In the genomic region with DNA sequence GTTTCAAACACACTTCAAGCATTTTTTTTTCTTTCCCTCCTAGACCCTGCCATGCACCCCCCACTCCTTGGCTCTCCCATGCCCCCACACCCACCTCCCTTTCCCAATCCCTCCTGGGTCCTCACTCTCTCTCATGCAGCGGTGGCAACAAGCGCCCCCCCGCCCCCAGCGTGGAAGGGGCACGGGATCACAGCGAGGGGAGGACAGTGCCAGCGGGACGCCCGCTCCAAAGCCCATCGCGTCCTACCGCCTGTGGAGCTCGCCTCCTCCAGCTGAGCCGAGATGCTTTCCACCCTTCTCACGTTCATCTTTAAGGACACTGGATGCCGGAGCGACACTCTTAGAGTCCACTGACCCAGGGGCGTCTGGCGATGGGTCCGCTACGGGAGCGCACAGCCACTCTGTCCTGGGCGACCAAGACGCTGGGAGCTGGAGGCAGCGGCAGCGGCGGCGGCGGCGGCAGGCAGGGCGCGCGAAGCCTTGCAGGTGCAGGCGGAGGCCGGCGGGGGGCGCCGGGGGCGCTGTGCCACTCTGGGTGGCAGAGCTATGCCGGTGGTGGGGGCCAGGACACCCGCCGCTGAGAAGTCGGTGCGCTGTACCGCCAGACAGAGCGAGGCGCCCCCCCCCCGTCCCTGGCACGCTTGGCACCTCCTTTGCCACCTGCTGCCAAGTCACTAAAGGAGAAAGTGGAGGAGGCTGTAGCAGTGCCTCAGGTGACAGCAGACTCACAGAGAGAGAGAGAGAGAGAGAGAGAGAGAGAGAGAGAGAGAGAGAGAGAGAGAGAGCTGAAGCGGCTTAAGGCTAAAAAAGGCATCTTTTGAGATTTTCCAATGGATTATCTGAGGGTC, we compare ENCODE assay signal across 9 mouse cellular contexts. TPM values are rescaled to one million over a fixed set of nuclear protein-coding genes. Genes with fewer than 3 reads are reported as not detected.
DNase-seq lines count a peak whose midpoint lies in the region; ATAC-seq lines count a peak whose summit lies in the region.
"Had no signal": no experiment of that assay in that cellular context is flagged by ENCODE, and none has a peak within 500 bp of the region (broad histone marks: within the 10 kb centered on the region; RNA-seq: fewer than 3 reads in every experiment).

A gene (minus strand): TSS at position 514 of the 848 bp plus-strand sequence.

- DNase-seq in heart, adult 8-10 months (ENCODE audit: low spot score): no peak
- DNase-seq in embryo, embryonic 10.5 days (ENCODE audit: low spot score): peak; percentile 56
- DNase-seq in kidney, postnatal 25 days: peak; percentile 13 to 31
- DNase-seq in lung, adult 18-20 months: peak; percentile 28 to 60
- DNase-seq in ovary, postnatal 14 days (ENCODE audit: low spot score): peak; percentile 18
- no peak for DNase-seq in thymus, postnatal 0 days (ENCODE audit: low spot score)

- peak within 1 kb of the TSS; percentile 96 for H3K4me2 ChIP-seq in heart, embryonic 14.5 days (ENCODE audit: low read length)
- peak within 1 kb of the TSS; percentile 92 for H3K4me2 ChIP-seq in heart, embryonic 15.5 days

- no peak within 1 kb of the TSS for H3K27ac ChIP-seq in heart, embryonic 14.5 days (replicated peaks in 1 of 2; ENCODE audit: control insufficient read depth in 1 of 2, insufficient read depth in 1 of 2, low read depth in 2 of 2, low read length in 2 of 2)
- H3K27ac ChIP-seq in heart, embryonic 15.5 days: no peak within 1 kb of the TSS

- peak within 1 kb of the TSS; percentile 57 for H3K9ac ChIP-seq in heart, embryonic 14.5 days (ENCODE audit: low read length)
- peak within 1 kb of the TSS; percentile 36 for H3K9ac ChIP-seq in heart, embryonic 15.5 days

- H3K9me3 ChIP-seq in heart, embryonic 14.5 days (ENCODE audit: control insufficient read depth, low read length): no peaks in the 10 kb centered on the region
- no peaks in the 10 kb centered on the region for H3K9me3 ChIP-seq in heart, embryonic 15.5 days (replicated peaks)

- no peaks in the 10 kb centered on the region for H3K36me3 ChIP-seq in heart, embryonic 14.5 days (ENCODE audit: control insufficient read depth, insufficient read depth, low read length)
- H3K36me3 ChIP-seq in heart, embryonic 15.5 days: no peaks in the 10 kb centered on the region

- H3K27me3 ChIP-seq in heart, embryonic 14.5 days (ENCODE audit: control insufficient read depth, insufficient read depth, low read length): peaks cover 23% of the 10 kb centered on the region
- H3K27me3 ChIP-seq in heart, embryonic 15.5 days: peaks cover 24% of the 10 kb centered on the region

- 1% methylated on average over 50 of the region's 50 CpGs for WGBS in heart, embryonic 14.5 days
- 1% methylated on average over 40 of the region's 50 CpGs for WGBS in heart, embryonic 15.5 days

- no peak for ATAC-seq in heart, embryonic 14.5 days (ENCODE audit: insufficient number of reproducible peaks, insufficient read depth, low FRiP score, low read depth)
- ATAC-seq in heart, embryonic 15.5 days (replicated peaks; ENCODE audit: insufficient number of reproducible peaks, insufficient read depth, low FRiP score, low read depth): 0 out of 2 replicates have a peak, but pooled peaks have one; percentile 14

- peak within 1 kb of the TSS; percentile 52 to 54 for H3K4me3 ChIP-seq in heart, embryonic 14.5 days (ENCODE audit: control insufficient read depth in 1 of 2, insufficient read depth in 1 of 2, low read depth in 1 of 2, low read length in 2 of 2)
- peak within 1 kb of the TSS; percentile 54 for H3K4me3 ChIP-seq in heart, embryonic 15.5 days

- peaks cover 0 to 5% of the 10 kb centered on the region in 2 experiments; a peak in 1 of 4 replicates for H3K4me1 ChIP-seq in heart, embryonic 14.5 days (ENCODE audit: control insufficient read depth in 2 of 2, insufficient read depth in 2 of 2, low read length in 2 of 2)
- H3K4me1 ChIP-seq in heart, embryonic 15.5 days (replicated peaks): peaks cover 8% of the 10 kb centered on the region

RNA-seq across cellular contexts. Expression of the gene that starts here (rescaled TPM):
- polyA plus RNA-seq in heart, embryonic 14.5 days (2014; fragmentation: Nextera tagmentation; extraction: Ambion mirVana): 0.55 and 1.2 TPM in 2 replicates
- total RNA-seq in heart, adult 8-10 months (2022): under 1 TPM in 2 of 4 experiments, not detected in 2; 0.12 to 0.20 TPM
- 0.45 and 1.0 TPM in 2 replicates for polyA plus RNA-seq in heart, embryonic 15.5 days (2015; fragmentation: Nextera tagmentation; extraction: Ambion mirVana)
- 0.31 and 0.33 TPM in 2 replicates for polyA plus RNA-seq in thymus, postnatal 0 days (2015; fragmentation: Nextera tagmentation; extraction: Ambion mirVana)
- total RNA-seq: MEL had no signal

Comparison
In these comparisons a context has a peak if more than half of its experiments do, and no peak if none do; other contexts are left out.
1. DNase-seq: peak in embryo, embryonic 10.5 days (single experiment), kidney, postnatal 25 days (2 of 2), lung, adult 18-20 months (2 of 2) and ovary, postnatal 14 days (single experiment); none in heart, adult 8-10 months (single experiment) and thymus, postnatal 0 days (single experiment).